Mouse (Mus musculus) midbrain, embryonic 16.5 days (tissue): ENCODE data around the gene Kif3c. TPM values are rescaled to one million over a fixed set of nuclear protein-coding genes. Genes with fewer than 3 reads are reported as not detected.

Source experiments
- ATAC-seq: fragments of 200-750 bp; cut with Nextera tagmentation; 2 replicates; pipeline ENCODE4 v1.8.0; 2017; ENCODE audit warnings: moderate TSS enrichment
- H3K27ac ChIP-seq: fragments of 300-500 bp; sonication (generic); 2 replicates; pipeline ENCODE4 v1.5.1; 2014; ENCODE audit warnings: mild to moderate bottlenecking, low read length, mixed read lengths
- H3K27me3 ChIP-seq: fragments of 300-500 bp; sonication (generic); 2 replicates; pipeline ENCODE4 v1.6.1; 2014; ENCODE audit warnings: low read depth, low read length, mixed read lengths; ENCODE audit not compliant: control insufficient read depth, insufficient read depth
- H3K36me3 ChIP-seq: fragments of 300-500 bp; sonication (generic); 2 replicates; pipeline ENCODE4 v1.6.1; 2014; ENCODE audit warnings: mild to moderate bottlenecking, low read length, moderate library complexity, mixed read lengths; ENCODE audit not compliant: control insufficient read depth, insufficient read depth
- H3K4me1 ChIP-seq: fragments of 300-500 bp; sonication (generic); 2 replicates; pipeline ENCODE4 v1.6.1; 2014; ENCODE audit warnings: mild to moderate bottlenecking, low read length, mixed read lengths; ENCODE audit not compliant: control insufficient read depth, insufficient read depth
- H3K4me2 ChIP-seq: fragments of 300-500 bp; sonication (generic); 2 replicates; pipeline ENCODE4 v1.6.1; 2014; ENCODE audit warnings: mild to moderate bottlenecking, low read length, mixed read lengths
- H3K4me3 ChIP-seq: fragments of 300-500 bp; sonication (generic); 2 replicates; pipeline ENCODE4 v1.5.1; 2014; ENCODE audit warnings: low read depth, mild to moderate bottlenecking, low read length, moderate library complexity, mixed read lengths
- H3K9ac ChIP-seq: fragments of 300-500 bp; sonication (generic); 2 replicates; pipeline ENCODE4 v1.6.1; 2014; ENCODE audit warnings: low read depth, low read length, mixed read lengths
- H3K9me3 ChIP-seq: fragments of 300-500 bp; sonication (generic); replicated peaks from 2 replicates; pipeline ENCODE4 v1.6.1; 2014; ENCODE audit warnings: mild to moderate bottlenecking, low read length, mixed read lengths; ENCODE audit not compliant: control insufficient read depth, poor library complexity, severe bottlenecking
- WGBS: fragments of 180-500 bp; shearing (Covaris S2); extraction: QIAGEN DNeasy Blood & Tissue Kit; methylation state at CpG from one replicate; pipeline ENCODE4 v1.1.7; 2014; 5-methylcytosine and 5-hydroxymethylcytosine counted together
- polyA plus RNA-seq: library from polyadenylated mRNA; unstranded; fragments of >200 nt; fragmentation: Nextera tagmentation; extraction: Ambion mirVana; gene quantifications from 2 replicates; pipeline ENCODE4 v1.2.1, GENCODE M21; 2015

The Kif3c gene
- polyA plus RNA-seq, 1 experiment from 2014 or later: 94.5 TPM

DNA sequence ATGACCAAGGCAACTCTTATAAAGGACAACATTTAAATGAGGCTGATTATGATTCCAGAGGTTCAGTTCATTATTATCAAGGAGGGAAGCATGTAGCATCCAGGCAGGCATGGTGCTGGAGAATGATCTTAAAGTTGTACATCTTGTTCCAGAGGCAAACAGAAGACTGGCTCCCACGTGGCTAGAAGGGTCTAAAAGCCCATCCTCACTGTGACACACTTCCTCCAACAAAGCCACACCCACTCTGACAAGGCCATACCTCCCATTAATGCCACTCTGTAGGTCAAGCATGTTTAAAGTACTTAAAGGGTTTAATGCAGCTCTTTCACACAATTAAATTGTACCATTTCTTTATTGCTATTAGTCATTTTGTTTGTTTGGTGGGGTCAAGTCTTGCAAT lies 68.8 kb downstream of the Kif3c start:
- Histone ChIP-seq H3K9me3 (no peaks in the 10 kb centered on the region), H3K27ac (no peak overlapping the region), H3K36me3 (no peaks in the 10 kb centered on the region), H3K27me3 (no peaks in the 10 kb centered on the region), H3K4me2 (no peak overlapping the region), H3K9ac (no peak overlapping the region), H3K4me3 (no peak overlapping the region), H3K4me1 (peaks cover 3% of the 10 kb centered on the region; the same call in 1 of the 2 replicates)
- WGBS: 68% methylated on average over 1 of the region's 1 CpGs
- ATAC-seq: no peak

DNA sequence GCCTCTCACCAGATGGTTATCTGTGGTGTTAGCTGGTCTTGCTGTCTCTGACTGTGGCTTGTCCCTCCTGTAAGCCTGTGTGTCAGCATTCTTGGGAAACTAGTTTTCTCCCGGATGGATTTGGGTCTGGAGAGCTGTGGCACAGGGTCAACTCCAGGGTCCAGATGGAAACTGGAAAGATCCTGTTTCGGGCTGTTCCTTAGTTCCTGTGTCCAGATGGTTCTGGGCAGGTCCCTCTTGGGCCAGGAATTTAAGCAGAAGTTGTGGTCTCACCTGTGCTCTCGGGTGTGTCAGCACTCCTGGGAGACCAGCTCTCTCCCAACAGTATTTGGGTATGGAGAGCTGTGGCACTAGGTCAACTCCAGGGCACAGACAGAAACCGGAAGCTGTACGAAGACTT lies 71.5 kb downstream of the Kif3c start:
- no peaks in the 10 kb centered on the region for H3K9me3 ChIP-seq
- no peak overlapping the region for H3K9ac ChIP-seq
- no peak overlapping the region for H3K27ac ChIP-seq
- no peak overlapping the region for H3K4me2 ChIP-seq
- 94% methylated on average over 5 of the region's 5 CpGs for WGBS
- H3K27me3 ChIP-seq: no peaks in the 10 kb centered on the region
- no peaks in the 10 kb centered on the region for H3K36me3 ChIP-seq
- no peaks in the 10 kb centered on the region; the same call in 1 of the 2 replicates for H3K4me1 ChIP-seq
- no peak for ATAC-seq
- H3K4me3 ChIP-seq: no peak overlapping the region

DNA sequence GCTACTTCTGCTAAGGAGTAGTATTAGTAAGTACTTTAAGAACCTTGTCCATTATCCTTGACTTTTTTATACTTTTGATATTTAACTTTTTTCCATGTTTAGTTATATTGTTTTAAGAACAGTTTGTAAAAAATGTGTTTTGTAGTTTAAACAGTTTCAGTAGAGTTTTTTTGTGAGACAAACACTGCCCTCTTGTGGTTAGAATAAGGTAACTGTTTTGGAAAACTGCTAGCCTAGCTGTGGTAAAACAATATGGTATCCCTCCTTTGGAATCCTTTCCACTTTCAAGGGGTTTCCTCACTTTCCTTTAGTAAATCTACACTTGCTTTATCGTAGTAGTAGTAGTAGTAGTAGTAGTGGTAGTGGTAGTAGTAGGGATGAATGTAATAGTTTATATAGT lies 72.9 kb downstream of the Kif3c start:
- no peak overlapping the region for H3K9ac ChIP-seq
- no peaks in the 10 kb centered on the region for H3K4me1 ChIP-seq
- WGBS: 95% methylated on average over 1 of the region's 1 CpGs

DNA sequence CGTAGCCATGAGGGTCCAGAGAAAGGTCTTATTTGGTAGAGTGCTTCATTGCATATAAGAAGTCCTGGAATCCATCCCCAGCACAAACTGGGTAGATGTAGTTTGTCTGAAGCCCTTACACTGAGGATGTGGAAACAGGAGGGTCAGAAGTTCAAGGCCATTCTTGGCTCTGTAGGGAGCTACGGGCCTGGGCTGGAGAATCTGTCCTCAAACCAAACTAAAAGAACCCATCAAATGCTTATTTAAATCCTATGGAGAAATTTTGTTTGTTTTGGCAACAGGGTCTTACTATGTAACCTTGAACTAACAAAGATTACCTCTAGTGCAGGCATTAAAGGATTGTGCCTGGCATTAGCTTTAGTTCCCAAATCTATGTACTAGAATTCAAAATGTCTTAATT lies 76.0 kb downstream of the Kif3c start:
- H3K27ac ChIP-seq: no peak overlapping the region
- H3K9ac ChIP-seq: no peak overlapping the region
- no peak overlapping the region for H3K4me3 ChIP-seq
- no peaks in the 10 kb centered on the region for H3K9me3 ChIP-seq
- no peaks in the 10 kb centered on the region for H3K27me3 ChIP-seq
- no peak overlapping the region for H3K4me2 ChIP-seq
- ATAC-seq: no peak
- 86% methylated on average over 2 of the region's 2 CpGs for WGBS
- H3K4me1 ChIP-seq: no peaks in the 10 kb centered on the region
- H3K36me3 ChIP-seq: 0 out of 2 replicates have a peak, but pooled peaks cover 4% of the 10 kb centered on the region

More for the DNA sequence above, 72.9 kb downstream of the Kif3c start:
- H3K27me3 ChIP-seq: no peaks in the 10 kb centered on the region
- no peak overlapping the region for H3K4me2 ChIP-seq
- H3K4me3 ChIP-seq: no peak overlapping the region
- H3K9me3 ChIP-seq: no peaks in the 10 kb centered on the region
- no peak overlapping the region for H3K27ac ChIP-seq
- H3K36me3 ChIP-seq: 0 out of 2 replicates have a peak, but pooled peaks cover under 1% of the 10 kb centered on the region
- no peak for ATAC-seq

DNA sequence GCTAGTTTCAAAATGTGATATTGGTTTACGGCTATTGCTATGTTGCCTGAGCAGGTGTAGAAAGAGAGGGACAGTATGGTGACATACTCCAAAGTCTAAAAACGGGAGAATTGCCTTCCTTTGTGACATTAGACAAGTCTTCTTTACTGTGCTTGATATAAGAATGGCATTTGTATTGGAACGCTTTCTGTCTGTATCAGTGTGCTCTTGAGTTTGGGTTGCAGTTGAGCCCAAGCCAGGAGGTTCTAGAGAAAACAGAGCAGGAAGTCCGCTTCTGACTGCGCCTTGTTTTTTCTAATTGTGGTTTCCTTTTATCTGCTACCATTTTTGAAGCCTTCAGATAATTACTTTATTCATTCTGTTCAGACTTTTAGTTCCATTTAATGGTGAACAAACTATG lies 76.4 kb downstream of the Kif3c start:
- no peaks in the 10 kb centered on the region for H3K9me3 ChIP-seq
- H3K27me3 ChIP-seq: no peaks in the 10 kb centered on the region

DNA sequence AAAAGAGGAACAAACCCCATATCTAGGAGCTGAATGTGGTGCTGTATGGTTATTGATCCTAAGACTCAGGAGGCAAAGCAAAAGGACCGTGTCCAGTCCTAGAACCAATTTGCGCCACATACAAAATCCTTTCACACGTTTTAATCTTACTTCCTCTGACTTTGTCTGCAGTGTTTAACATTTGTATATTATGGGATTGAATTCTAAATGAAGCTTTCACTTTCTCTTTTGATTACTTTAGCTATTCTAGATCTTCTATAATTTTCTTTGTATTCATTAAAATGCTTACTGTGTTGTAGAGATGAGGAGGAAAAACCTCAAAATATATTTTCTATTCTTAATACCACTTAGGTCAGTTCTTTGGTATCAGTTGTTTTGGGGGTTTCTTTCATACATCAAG lies 88.6 kb downstream of the Kif3c start:
- peaks cover 5% of the 10 kb centered on the region for H3K36me3 ChIP-seq
- H3K27ac ChIP-seq: no peak overlapping the region
- WGBS: 77% methylated on average over 3 of the region's 3 CpGs
- ATAC-seq: no peak
- no peak overlapping the region for H3K9ac ChIP-seq
- H3K4me1 ChIP-seq: no peaks in the 10 kb centered on the region
- H3K9me3 ChIP-seq: no peaks in the 10 kb centered on the region
- H3K4me3 ChIP-seq: no peak overlapping the region
- H3K4me2 ChIP-seq: no peak overlapping the region
- H3K27me3 ChIP-seq: no peaks in the 10 kb centered on the region

More for the DNA sequence above, 76.4 kb downstream of the Kif3c start:
- Histone ChIP-seq H3K4me3 (no peak overlapping the region), H3K36me3 (0 out of 2 replicates have a peak, but pooled peaks cover 4% of the 10 kb centered on the region), H3K27ac (no peak overlapping the region), H3K4me1 (no peaks in the 10 kb centered on the region), H3K4me2 (no peak overlapping the region), H3K9ac (no peak overlapping the region)
- 92% methylated on average over 5 of the region's 5 CpGs for WGBS
- ATAC-seq: no peak

Other genes with a start within 250 kb of the Kif3c start
- gene Rab10, start 55.2 kb upstream of the Kif3c start, polyA plus RNA-seq: 151 TPM in 2 replicates
- 10.9 and 13.0 TPM in 2 replicates for gene Asxl2, start 61.7 kb downstream of the Kif3c start, polyA plus RNA-seq
- gene Dtnb, start 207.2 kb downstream of the Kif3c start, polyA plus RNA-seq: 44.5 and 50.4 TPM in 2 replicates